30 mouse cellular contexts compared by ENCODE assay signal in genomic region chr5:135705383-135705782, GRCm38 (mm10).
"Had no signal": no experiment of that assay in that cellular context is flagged by ENCODE, and none has a peak within 500 bp of the region (broad histone marks: within the 10 kb centered on the region; RNA-seq: fewer than 3 reads in every experiment).

No protein-coding gene starts in this region.

- H3K36me3 ChIP-seq: intestine, embryonic 15.5 days had no signal

- DNase-seq: heart, postnatal 10 days; heart, postnatal 14 days; heart, postnatal 4 days; kidney, adult 11 months; kidney, adult 18-20 months; kidney, adult 2 months; kidney, adult 8-10 months; kidney, adult 9 months; kidney, postnatal 10 days; kidney, postnatal 14 days; kidney, postnatal 25 days; kidney, postnatal 36 days; kidney, postnatal 4 days; layer of hippocampus, adult 9-11 months; layer of hippocampus, postnatal 36 days had no signal

- H3K27me3 ChIP-seq: heart, embryonic 12.5 days; heart, embryonic 13.5 days; heart, embryonic 15.5 days; hindbrain, embryonic 12.5 days; hindbrain, embryonic 13.5 days; hindbrain, embryonic 15.5 days; intestine, embryonic 15.5 days; kidney, embryonic 15.5 days had no signal

- H3K4me3 ChIP-seq: heart, embryonic 10.5 days; heart, embryonic 12.5 days; heart, embryonic 13.5 days; heart, embryonic 15.5 days; hindbrain, embryonic 10.5 days; hindbrain, embryonic 12.5 days; hindbrain, embryonic 13.5 days; hindbrain, embryonic 15.5 days; intestine, embryonic 15.5 days; kidney, embryonic 15.5 days; layer of hippocampus, adult 2 months had no signal

- H3K27ac ChIP-seq: heart, embryonic 10.5 days; heart, embryonic 13.5 days; heart, embryonic 15.5 days; hindbrain, embryonic 10.5 days; hindbrain, embryonic 12.5 days; hindbrain, embryonic 13.5 days; hindbrain, embryonic 14.5 days; hindbrain, embryonic 15.5 days; hindbrain, postnatal 0 days; intestine, embryonic 15.5 days; kidney, embryonic 15.5 days; kidney, postnatal 0 days; layer of hippocampus, adult 2 months had no signal

- H3K4me2 ChIP-seq: heart, embryonic 11.5 days; heart, embryonic 12.5 days; heart, embryonic 13.5 days; heart, embryonic 15.5 days; hindbrain, embryonic 12.5 days; hindbrain, embryonic 13.5 days; hindbrain, embryonic 14.5 days; hindbrain, embryonic 15.5 days; intestine, embryonic 15.5 days; kidney, embryonic 15.5 days had no signal
